Mouse (Mus musculus) stomach, embryonic 15.5 days (tissue): ENCODE data around the gene Hsf2bp. TPM values are rescaled to one million over a fixed set of nuclear protein-coding genes. Genes with fewer than 3 reads are reported as not detected.

Experiments
- ATAC-seq: fragments of 200-750 bp; cut with Nextera tagmentation; 2 replicates; pipeline ENCODE4 v1.8.0; 2017; ENCODE audit warnings: low read depth, moderate number of reproducible peaks, moderate TSS enrichment; ENCODE audit not compliant: insufficient read depth, low FRiP score
- H3K27ac ChIP-seq: fragments of 300-500 bp; sonication (generic); 2 replicates; pipeline ENCODE4 v1.5.1; 2015; ENCODE audit warnings: mild to moderate bottlenecking, inconsistent platforms
- H3K27me3 ChIP-seq: fragments of 300-500 bp; sonication (generic); replicated peaks from 2 replicates; pipeline ENCODE4 v1.6.1; 2015; ENCODE audit warnings: inconsistent platforms
- H3K36me3 ChIP-seq: fragments of 300-500 bp; sonication (generic); 2 replicates; pipeline ENCODE4 v1.6.1; 2015; ENCODE audit warnings: inconsistent platforms
- H3K4me1 ChIP-seq: fragments of 300-500 bp; sonication (generic); 2 replicates; pipeline ENCODE4 v1.6.1; 2015; ENCODE audit warnings: inconsistent platforms
- H3K4me2 ChIP-seq: fragments of 300-500 bp; sonication (generic); 2 replicates; pipeline ENCODE4 v1.6.1; 2015; ENCODE audit warnings: mild to moderate bottlenecking, inconsistent platforms
- H3K4me3 ChIP-seq: fragments of 300-500 bp; sonication (generic); replicated peaks from 2 replicates; pipeline ENCODE4 v1.5.1; 2015; ENCODE audit warnings: inconsistent platforms
- H3K9ac ChIP-seq: fragments of 300-500 bp; sonication (generic); 2 replicates; pipeline ENCODE4 v1.6.1; 2015; ENCODE audit warnings: inconsistent platforms
- H3K9me3 ChIP-seq: fragments of 300-500 bp; sonication (generic); 2 replicates; pipeline ENCODE4 v1.6.1; 2016; ENCODE audit warnings: inconsistent platforms
- WGBS: fragments of 180-500 bp; shearing (Covaris S2); methylation state at CpG from one replicate; pipeline ENCODE4 v1.1.7; 2015; 5-methylcytosine and 5-hydroxymethylcytosine counted together
- polyA plus RNA-seq: library from polyadenylated mRNA; unstranded; fragments of >200 nt; fragmentation: Nextera tagmentation; extraction: Ambion mirVana; gene quantifications from 2 replicates; pipeline ENCODE4 v1.2.1, GENCODE M21; 2015

Gene Hsf2bp
- polyA plus RNA-seq, 1 experiment from 2014 or later: 0.50 TPM

- H3K4me1 ChIP-seq: peaks cover 27% of the 10 kb centered on the region
- no peak overlapping the region for H3K4me3 ChIP-seq
- H3K36me3 ChIP-seq: no peaks in the 10 kb centered on the region
- H3K4me2 ChIP-seq: no peak overlapping the region
- H3K27ac ChIP-seq: peak overlapping the region; percentile 71
- no peaks in the 10 kb centered on the region for H3K9me3 ChIP-seq
- H3K27me3 ChIP-seq: no peaks in the 10 kb centered on the region
- H3K9ac ChIP-seq: no peak overlapping the region
- ATAC-seq: no peak
- WGBS: 38% methylated on average over 3 of the region's 3 CpGs
Measured at GRCm38 (mm10) chr17:31896751-31897150, 139.4 kb downstream of the Hsf2bp start.

DNA sequence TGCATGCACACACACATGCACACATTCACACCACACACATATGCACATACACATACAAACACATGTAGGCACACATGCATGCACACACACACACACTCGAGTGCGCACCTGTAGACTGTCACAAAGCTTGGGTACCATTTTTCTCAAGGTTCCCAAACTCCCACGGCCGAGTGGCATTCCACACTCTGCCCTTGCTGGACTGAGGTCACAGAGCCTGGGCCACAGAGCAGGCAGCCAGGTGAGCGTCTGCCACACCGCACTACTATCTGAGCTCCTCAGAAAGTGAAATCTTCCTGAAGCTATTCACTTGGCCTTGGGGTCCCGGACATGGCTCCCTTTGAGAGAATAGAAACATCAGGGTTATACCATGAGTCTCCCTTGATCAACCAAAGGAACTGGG lies 139.8 kb downstream of the Hsf2bp start:
- Histone ChIP-seq H3K27me3 (no peaks in the 10 kb centered on the region), H3K27ac (peak overlapping the region; percentile 71), H3K4me2 (no peak overlapping the region), H3K4me3 (no peak overlapping the region), H3K9me3 (no peaks in the 10 kb centered on the region), H3K4me1 (peaks cover 27% of the 10 kb centered on the region), H3K36me3 (no peaks in the 10 kb centered on the region), H3K9ac (no peak overlapping the region)
- 77% methylated on average over 7 of the region's 7 CpGs for WGBS
- ATAC-seq: no peak

Other genes starting within 250 kb of the Hsf2bp start
- gene Sik1, start 180.5 kb downstream of the Hsf2bp start, polyA plus RNA-seq: 19.6 and 21.8 TPM in 2 replicates
- gene Rrp1b, start 249 bp downstream of the Hsf2bp start, polyA plus RNA-seq: 43.4 and 50.8 TPM in 2 replicates
- 13.1 and 14.2 TPM in 2 replicates for gene Notch3, start 130.5 kb upstream of the Hsf2bp start, polyA plus RNA-seq
- gene Ephx3, start 153.2 kb upstream of the Hsf2bp start, polyA plus RNA-seq: 1.5 and 5.0 TPM in 2 replicates
- gene Brd4, start 248.4 kb upstream of the Hsf2bp start, polyA plus RNA-seq: 68.8 and 79.5 TPM in 2 replicates